Mouse (Mus musculus): ENCODE measurements around the gene Actn1. TPM values are rescaled to one million over a fixed set of nuclear protein-coding genes. Genes with fewer than 3 reads are reported as not detected.

The Actn1 gene
- polyA plus RNA-seq, 1 experiment = 193 TPM

DNA sequence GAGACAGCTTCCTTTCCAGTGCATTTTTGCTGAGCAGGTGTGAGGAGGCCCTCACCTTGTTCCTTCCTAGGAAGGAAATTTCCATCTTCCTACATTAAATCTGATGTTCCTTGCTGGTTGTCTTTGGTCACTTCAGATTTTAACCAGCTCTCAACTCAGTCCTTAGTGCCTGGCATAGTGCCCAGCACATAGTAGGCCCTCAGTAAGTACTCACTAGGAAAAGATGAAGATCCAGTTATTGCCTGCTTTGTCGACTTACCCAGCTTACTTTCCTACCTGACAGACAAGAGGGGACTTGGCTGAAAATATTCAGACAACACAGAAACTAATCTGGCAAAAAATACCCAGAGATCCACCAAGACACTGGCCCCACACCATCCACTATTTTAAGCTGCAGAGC lies 138.7 kb downstream of the Actn1 start:
- Histone ChIP-seq H3K36me3 (ENCODE audit: control insufficient read depth, insufficient read depth, low read length, poor library complexity, severe bottlenecking) (no peaks in the 10 kb centered on the region; the same call in 1 of the 2 replicates), H3K4me1 (ENCODE audit: control insufficient read depth, insufficient read depth, low read length) (peaks cover 7% of the 10 kb centered on the region), H3K27ac (ENCODE audit: insufficient read depth, low read length) (no peak overlapping the region), H3K9ac (ENCODE audit: low read depth, poor library complexity, severe bottlenecking) (no peak overlapping the region), H3K4me3 (ENCODE audit: low read depth, low read length) (no peak overlapping the region), H3K27me3 (ENCODE audit: control insufficient read depth, insufficient read depth, low read length, poor library complexity, severe bottlenecking) (no peaks in the 10 kb centered on the region), H3K9me3 (replicated peaks; ENCODE audit: control insufficient read depth, insufficient read depth, low read length, poor library complexity, severe bottlenecking) (peaks cover 4% of the 10 kb centered on the region)
- TF ChIP-seq EP300 (IDR thresholded peaks at IDR 0.05; ENCODE audit: insufficient read depth, low read depth, low read length) (no peak), CTCF (IDR thresholded peaks at IDR 0.05; ENCODE audit: low read depth, low read length) (no peak), POLR2A (IDR thresholded peaks at IDR 0.05; ENCODE audit: insufficient read depth, low read length) (no peak)

GRCm38 (mm10) chr12:80118588-80118987 lies 141.6 kb downstream of the Actn1 start:
- H3K4me1 ChIP-seq (ENCODE audit: control insufficient read depth, insufficient read depth, low read length) = peaks cover 4% of the 10 kb centered on the region
- TF ChIP-seq POLR2A (IDR thresholded peaks at IDR 0.05; ENCODE audit: insufficient read depth, low read length) (no peak), EP300 (IDR thresholded peaks at IDR 0.05; ENCODE audit: insufficient read depth, low read depth, low read length) (no peak), CTCF (IDR thresholded peaks at IDR 0.05; ENCODE audit: low read depth, low read length) (no peak)
- H3K4me3 ChIP-seq (ENCODE audit: low read depth, low read length) = no peak overlapping the region
- H3K9me3 ChIP-seq (replicated peaks; ENCODE audit: control insufficient read depth, insufficient read depth, low read length, poor library complexity, severe bottlenecking) = peaks cover 4% of the 10 kb centered on the region
- no peak overlapping the region for H3K9ac ChIP-seq (ENCODE audit: low read depth, poor library complexity, severe bottlenecking)
- H3K27ac ChIP-seq (ENCODE audit: insufficient read depth, low read length) = no peak overlapping the region
- no peaks in the 10 kb centered on the region; the same call in 1 of the 2 replicates for H3K36me3 ChIP-seq (ENCODE audit: control insufficient read depth, insufficient read depth, low read length, poor library complexity, severe bottlenecking)
- no peaks in the 10 kb centered on the region for H3K27me3 ChIP-seq (ENCODE audit: control insufficient read depth, insufficient read depth, low read length, poor library complexity, severe bottlenecking)

Other genes with a start within 250 kb of the Actn1 start
- 71.6 and 75.7 TPM in 2 replicates for gene Zfp36l1, start 147.4 kb downstream of the Actn1 start, polyA plus RNA-seq (2011; ENCODE audit: insufficient read depth, insufficient read length, low read depth, missing spikeins)
- gene Dcaf5, start 176.2 kb upstream of the Actn1 start, polyA plus RNA-seq (2011; ENCODE audit: insufficient read depth, insufficient read length, low read depth, missing spikeins) = 10.0 and 10.2 TPM in 2 replicates
- 20.8 and 24.1 TPM in 2 replicates for gene Exd2, start 202.7 kb upstream of the Actn1 start, polyA plus RNA-seq (2011; ENCODE audit: insufficient read depth, insufficient read length, low read depth, missing spikeins)